Mouse (Mus musculus): ENCODE data around the gene Ptprj.
A peak's percentile ranks its signal among the peaks of the same experiment; 100 is the strongest.

The Ptprj gene

DNA sequence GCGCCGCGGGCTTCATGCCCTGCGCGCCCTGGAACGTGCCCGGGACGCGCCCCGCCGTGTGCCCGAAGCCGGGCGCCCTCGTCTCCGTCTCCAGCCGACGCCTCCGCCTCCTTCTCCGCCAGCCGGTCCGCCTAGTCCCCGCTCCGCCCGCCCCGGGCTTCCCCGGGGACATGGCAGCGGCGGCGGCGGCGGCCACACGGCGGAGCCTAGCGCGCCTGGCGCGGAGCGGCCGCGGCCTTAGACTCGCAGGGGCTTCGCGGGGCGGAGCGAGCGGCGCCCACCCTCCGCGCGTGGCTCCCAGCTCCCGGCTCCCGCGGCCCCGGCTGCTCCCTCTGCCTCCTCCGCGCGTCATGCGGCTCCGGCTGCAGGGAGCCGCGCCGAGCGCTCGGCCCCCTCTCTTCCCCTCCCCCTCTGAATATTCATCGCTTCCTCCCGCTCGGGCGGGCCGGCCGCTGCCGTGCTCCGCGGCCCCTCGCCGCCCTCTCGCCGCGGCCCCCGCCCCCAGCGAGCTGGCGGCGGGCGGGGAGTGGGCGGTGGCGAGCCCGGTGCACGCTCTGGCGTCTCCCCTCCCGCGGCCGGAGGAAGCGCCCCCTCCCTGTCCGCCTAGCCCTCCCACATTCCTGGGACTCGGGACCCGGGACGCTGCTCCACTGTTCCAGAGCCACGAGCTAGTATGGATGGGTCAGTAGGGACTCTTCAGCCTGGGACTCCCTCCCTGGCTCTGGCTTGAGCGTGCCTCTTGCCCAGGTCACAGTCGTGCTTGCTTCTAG lies at the start of gene Ptprj:
TSS of gene Ptprj (minus strand) at position 412 of the 770 bp plus-strand sequence.
- peak; percentile 73 to 89 for DNase-seq

DNA sequence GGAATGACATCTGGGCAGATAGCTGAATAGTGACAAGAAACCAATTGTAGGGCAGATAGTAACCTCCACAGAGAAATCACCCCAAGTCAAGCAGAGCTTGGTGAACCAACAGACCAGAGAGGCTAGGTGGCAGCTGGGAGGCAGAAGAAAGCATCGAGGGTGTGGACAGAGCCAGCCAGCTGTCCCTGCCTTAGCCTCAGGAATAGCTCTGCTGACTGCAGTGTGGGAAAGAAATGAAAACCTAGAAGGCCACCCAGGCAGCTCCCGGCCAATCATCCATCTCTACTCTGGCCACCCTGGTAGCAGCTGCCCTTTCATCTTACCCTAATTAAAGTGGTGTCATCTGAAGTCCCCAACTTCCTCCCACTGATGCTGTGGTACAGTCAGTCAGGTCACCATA lies 49.1 kb upstream of the Ptprj start:
- no peak for DNase-seq

DNA sequence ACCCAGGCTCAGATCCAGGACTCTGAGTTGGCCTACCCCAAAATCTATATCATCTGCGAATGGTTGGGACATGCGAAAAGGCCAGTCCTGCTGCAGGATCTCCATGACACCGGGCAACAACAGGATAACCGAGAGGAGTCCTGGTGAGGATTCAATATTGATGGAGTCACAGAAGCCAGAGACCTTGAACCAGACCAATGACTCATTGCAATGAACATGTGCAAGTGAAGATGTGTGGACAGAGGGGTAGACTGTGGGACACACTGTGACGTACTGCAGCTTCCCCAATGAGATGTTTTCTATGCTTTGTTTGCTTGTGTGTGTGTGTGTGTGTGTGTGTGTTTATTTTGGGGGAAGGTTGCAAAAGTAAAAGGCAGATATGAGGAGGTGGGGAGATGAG lies 47.8 kb upstream of the Ptprj start:
- no peak for DNase-seq

DNA sequence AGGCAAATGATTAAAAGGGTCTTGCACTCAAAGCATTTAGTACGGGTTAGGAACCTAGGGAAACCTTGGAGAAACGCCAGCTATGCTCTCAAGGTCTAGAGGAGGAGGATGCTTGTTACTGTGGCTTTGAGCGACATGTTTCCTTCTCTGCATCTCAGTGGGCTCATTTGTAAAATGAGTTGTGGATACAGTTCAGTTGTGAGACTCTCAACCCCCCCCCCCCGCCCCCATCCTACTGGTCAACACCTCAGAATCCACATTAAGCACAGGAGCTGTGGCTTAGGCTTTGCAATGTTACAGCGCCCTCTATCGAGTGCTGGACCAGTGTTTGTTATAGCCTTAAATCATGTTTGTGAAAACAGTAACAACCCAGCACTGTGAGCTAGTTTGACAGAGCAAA lies 44.5 kb upstream of the Ptprj start:
- DNase-seq, result peak; percentile 81 to 89

DNA sequence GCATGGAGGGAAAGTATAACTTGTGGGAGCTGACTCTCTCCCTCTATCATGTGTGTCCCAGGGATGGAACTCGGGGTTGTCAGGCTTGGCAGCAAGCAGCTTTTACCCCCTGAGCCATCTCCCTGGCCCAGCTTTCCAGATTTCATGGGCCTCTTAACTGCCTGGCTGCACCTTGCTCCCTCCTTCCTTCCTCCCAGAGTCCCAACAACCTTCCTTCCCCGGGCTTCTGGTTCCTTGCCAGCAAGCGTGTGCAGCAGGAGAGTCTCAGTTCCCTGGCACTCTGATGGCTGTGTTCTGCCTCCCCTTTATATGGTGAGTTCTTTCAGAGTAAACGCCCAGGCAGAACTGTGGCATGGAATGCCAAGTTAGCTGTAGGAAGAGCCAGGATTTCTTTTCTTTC lies 43.9 kb upstream of the Ptprj start:
- DNase-seq, result peak; percentile 83 to 89

DNA sequence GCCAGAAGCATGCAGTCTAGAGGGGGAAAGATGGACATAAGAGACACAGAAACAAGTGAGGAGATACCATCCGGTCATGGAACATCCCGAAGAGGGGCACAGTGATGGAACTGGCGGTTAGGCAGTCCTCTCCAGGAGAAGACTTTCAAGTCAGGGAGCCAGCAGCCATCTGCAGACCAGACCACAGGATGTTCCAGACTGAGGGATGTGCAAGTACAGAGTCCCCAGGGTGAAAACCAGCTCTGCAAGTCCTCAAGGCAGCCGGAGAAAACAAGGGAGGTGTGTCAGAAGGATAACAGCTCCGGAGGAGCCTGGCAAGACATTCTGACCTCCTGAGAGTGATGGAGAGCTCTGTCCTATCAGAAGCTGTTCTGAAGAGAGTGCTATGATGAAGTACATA lies 40.4 kb upstream of the Ptprj start:
- DNase-seq, result no peak

DNA sequence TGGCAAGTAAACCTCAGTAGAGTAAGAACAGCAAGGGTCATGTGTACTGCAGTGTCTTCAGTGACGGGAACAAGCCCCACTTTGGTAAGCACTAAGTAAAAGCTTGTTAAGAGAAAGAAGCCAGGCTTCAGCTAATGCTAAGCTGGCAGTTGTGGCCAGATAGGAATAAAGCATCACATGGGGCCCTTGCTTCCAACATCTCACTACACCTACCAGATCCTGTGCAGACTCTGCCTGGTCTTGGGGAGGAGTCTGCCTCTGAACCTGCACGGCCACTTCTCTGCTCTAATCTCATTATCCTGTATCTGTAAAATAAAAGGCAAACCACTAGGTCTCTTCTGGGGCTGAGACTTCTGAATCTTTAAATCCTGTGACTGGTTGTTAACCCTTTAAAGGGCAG lies 39.2 kb upstream of the Ptprj start:
- no peak for DNase-seq

DNA sequence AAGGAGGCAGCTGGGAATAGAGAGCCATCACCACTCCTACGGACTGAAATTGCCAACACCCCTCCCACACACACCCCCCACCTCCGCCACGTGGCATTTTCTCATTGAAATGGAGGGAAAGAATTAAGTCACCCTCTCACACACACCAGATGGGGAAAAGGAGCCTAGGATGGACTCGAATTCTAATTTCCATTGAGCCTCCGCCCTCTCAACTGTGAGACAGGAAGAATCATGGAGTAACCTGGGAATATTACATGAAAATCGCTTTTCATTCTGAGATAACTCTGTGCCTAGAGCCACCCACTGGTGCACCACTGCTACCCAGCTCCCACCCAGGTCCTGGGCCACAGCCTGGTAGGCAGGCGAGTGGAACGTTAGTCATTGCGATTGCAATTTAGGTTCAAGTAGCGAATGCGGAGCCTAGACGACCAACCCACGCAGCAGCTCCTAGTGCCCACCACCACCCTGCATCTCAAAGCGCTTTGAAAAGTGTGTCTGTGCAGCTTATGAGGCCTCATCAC lies 34.3 kb upstream of the Ptprj start:
- no peak for DNase-seq

DNA sequence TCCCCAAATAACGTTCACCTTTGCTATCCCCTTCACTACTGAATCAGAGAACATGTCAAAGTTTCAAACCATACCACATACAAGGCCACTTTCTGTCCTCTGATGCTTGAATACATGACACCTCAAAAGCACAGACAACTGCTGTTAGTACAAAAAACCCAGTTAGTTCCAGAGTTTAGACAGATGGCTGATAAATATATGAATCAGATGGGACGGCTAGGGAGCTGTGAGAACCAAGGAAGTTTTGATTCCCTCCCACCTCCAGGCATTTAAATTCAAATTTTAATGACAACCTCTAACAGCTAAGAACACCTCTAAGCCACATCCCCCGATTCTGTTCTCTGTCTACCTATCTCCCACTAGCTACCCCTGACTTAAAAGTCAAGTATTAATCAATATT lies 33.1 kb upstream of the Ptprj start:
- DNase-seq, result no peak

DNA sequence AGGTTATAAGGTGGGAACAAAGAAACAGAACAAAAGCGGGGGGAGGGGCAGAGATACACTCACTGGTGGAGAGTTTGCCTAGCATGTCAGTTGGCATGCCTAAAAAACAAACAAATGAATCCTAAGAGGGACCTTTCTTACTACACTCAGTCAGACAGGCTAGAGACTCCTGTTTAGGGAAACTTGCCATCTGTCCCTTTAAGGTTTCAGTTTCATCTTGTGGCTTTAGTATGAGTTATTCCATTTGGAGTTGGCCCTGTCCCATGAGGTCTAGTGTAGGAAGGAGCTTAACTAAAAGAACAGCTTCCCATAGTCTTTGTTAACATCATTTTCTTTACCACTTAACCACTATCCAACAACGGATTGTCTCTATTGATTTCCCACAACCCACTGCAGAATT lies 32.6 kb upstream of the Ptprj start:
- DNase-seq, result no peak

DNA sequence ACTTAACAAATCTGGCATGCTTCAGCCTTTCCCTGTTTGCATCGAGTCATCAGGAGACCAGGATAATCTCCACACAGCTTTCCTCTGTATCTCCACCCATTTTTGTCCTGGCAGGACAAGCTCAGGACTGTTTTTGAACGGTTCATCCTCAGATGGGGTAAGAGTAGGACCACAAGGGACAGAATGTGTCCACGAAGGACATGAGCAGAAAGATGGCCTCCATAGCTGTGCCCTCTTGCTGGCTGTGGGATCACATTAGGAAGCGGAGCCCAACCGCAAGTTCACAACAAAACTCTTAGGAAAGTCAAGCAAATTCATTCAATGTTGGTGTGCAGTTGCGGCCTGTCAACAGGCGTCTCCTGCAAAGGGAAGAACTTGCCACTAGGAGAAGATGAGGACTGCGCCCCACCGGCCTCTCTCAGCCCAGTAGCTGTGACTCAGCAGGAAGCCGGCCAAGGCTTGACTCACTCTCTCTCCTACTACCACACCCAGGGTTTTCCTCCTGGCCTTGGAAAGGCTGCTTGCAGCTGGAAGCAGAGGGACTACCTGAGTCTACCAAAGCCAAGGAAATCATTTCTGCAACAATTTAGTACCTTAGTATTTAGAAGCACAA lies 31.6 kb upstream of the Ptprj start:
- DNase-seq, result peak in 1 of 2 experiments; percentile 6

DNA sequence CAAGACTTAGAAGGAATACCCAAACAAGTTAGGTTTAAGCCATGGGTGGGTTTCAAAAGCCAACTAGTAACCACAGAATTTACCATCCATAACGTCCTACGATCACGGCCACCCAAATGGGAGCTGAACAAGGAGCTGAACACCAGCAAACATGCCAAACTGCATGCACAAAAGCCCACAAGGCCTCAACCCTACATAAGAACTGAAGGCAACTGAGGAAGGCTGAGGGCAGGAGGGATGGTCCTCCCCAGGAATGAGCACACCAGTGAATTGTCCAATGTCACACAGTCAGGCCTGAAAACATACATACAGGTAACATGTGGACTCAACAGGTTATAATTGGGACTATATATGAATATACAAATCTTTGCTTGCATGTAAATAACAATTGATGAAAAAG lies 20.6 kb upstream of the Ptprj start:
- DNase-seq, result no peak

DNA sequence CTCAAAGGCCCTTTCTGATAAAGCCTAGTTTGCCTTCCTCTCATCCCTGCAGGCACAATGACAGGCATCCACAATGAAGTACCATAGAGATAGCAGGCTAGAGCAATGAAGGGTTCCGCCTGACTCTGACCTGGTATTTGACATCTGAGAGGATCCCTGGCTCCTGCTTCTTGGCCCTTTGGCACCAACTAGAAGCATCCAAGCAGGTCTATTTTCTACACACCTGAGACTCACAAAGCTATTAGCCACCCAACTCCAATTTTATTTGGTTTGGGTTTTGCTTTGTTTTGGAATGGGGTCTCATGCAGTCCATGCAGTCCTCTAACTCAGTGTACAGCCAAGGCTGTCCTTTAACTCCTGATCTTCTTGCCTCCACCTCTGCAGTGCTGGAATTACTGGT lies 7.7 kb upstream of the Ptprj start:
- no peak for DNase-seq

DNA sequence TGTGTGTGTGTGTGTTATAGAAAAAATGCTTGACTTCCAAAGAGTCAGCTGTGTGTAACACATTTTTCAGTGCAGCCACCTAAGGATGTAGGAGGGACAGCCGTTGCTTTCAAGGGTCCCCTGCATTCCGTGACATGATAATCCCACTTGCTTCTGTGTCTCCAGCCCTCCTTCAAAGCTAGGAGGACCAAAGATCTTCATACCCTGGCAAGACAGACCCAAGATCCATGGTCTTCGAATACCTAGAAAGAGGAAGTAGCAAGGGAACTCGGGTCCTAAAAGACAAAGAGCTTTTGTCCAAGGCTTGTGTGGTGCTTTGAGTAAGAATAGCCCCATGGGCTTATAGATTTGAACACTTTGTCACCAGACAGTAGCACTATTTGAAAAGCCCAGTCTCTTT lies 4.1 kb upstream of the Ptprj start:
- DNase-seq, result no peak

DNA sequence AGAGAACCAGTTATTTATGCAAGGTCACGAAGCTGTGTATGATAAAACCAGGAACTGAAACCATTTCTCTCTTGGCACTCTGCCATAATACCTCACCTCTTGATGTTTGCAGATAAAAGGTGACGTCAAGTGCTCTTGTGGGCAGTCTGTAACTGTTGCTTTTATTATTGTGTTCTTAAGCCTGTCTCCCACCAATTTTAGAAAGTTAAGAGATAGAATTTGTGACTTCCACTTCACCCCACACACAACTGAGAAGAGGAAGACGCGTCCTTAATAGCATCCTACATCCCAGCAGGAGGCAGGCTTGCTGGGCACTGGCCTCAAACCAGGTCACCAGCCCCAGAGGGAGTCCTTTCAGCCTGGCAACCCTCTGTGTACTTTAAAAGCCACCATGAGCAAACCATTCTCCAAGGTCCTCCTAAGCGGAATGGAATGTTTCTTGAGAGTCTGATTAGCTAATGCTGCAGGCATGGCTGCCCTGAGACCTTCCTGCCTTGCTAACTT lies 3.2 kb upstream of the Ptprj start:
- peak in 1 of 2 experiments; percentile 59 for DNase-seq

DNA sequence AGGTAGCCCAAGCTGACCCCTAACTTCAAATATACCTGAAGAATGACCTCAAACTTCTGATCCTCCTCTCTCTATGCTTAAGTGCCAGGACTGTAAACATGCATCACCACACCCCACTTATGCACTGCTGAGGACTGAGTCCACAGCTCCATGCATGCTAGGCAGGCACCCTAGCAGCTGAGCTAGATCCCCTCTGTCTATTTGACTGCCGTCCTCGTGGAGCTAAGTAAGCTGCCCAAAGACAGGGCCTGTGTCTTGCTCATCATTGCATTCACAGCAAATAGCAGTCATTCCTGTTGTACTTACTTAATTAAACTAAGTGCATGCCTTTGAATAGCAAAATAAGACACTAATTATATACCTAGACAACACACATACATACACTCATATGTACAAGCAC lies 2.4 kb upstream of the Ptprj start:
- DNase-seq, result no peak

DNA sequence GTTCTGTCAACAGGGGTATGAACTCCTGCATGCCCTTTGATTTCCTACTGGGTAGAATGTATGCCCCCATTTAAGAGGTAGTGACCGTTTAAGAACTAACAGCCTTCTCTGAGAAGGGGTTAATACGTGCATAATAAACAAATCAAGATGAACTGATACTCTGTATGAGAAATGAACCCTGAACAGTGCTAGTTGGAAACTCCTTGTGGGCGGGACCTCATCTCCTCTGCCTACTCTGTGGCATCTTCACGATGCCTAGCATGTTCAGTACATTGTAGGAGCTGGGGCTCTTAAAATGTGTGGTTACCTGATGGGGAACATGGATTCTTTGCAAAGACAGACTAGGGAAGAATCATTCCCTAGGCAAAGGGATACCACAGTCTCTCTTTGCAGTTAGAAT lies 1.9 kb upstream of the Ptprj start:
- DNase-seq, result no peak

DNA sequence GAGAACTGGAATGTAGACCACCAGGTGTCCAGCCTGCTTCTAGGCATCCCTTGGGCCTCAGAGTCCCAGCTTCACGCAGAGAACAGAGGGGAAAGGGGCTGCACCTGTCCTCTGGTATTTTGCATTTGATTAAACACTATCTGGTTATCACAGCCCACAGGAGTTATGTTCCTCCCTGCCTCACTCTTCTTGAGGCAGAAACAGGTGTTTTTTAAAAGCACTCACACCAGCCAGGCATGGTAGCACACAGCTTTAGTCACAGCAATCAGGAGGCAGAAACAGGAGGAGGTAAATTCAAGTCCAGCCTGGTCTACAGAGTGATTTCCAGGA lies 1.3 kb upstream of the Ptprj start:
- no peak for DNase-seq

DNA sequence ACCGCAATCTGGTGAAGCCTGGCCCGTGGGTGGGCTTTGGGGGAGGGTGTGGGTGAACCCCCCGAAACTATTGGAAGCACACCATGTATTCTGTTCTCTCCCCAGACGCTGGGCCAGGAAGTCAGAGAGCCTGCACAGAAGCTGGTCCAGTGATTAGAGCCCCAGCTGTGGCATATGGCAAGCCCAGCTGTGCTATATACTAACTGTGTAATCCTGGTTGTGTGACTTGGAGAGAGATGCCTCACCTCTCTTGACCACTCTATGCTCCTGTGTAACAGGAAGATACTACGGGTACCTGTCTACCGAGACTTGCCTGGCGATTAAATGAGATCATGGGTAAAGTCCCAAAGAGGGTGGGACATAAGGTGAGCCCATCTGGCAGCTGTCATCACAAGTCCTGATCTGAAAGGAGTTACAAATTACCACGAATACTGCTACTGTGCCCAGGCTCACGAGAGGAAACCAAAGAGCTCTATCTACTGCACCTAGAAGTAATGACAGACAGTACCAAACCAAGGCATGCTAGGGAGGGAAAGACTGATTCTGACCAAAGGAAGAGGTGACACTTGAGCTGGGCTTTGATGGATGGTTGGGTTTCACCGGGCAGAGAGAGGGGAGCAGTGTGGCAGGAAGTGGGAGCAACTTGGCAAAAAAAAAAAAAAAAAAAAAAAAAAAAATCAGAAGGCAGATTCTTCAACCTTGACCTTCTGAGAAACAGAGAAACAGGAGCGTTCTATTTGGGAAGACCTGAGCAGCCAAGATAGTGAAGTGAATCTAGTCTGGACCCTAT lies 754 bp upstream of the Ptprj start:
- DNase-seq, result no peak

DNA sequence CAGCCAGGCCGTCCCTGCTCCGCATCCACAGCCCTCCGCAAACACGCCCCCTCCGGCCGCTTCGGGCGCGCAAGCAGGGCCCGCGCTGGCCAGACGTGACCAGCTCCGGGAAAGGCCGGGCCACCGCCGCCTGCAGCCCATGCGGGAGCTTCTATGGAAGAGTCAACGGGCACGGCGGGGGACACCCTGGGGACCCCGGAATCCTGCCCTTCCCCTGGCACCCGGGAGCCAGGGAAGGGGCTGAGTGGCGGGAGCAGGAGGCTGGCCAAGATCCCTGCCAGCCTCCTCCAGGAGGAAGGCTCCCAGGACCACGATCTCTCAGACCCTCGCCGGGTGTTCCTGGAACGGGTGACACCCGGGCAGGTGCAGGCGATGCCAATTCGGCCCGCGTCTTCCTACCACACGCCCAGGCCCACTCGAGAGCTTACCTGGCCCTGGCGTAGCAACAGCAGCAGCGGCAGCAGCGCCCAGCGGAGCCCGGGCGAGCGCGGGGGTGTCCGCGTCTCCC lies 665 bp downstream of the Ptprj start:
- peak; percentile 69 to 88 for DNase-seq

DNA sequence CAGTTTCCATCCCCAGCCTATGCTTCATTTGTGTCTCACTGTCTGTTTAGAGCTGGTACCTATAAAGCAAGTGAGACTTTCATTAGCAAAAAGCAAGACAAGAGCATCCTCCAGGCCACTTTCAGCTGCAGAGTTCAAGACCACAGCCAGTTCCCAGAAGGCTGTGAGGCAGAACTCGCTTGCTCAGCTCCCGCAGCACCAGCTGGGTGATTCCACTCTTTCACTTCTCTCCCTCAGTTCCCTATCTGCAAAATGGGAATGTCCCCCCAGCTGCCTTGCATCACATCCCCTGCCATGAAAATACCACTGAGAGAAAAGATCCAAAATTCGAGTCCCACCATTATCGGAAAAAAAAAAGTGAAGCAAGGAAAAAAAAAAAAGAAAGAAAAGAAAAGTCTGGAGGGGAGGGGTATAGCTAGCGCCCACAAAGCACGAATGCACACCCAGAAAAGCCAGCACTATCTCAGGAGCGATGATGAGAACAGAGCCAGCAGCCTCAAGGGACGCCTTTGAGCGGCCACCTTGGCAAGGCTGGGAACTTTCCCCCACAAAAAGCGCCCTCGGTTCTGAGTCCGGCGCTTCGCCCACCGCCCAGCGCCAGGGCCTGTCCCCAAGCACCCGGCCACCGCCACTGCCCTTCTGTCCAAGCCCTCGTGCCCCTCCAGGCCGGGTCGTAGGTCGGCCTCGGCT lies 1.3 kb downstream of the Ptprj start:
- no peak for DNase-seq

DNA sequence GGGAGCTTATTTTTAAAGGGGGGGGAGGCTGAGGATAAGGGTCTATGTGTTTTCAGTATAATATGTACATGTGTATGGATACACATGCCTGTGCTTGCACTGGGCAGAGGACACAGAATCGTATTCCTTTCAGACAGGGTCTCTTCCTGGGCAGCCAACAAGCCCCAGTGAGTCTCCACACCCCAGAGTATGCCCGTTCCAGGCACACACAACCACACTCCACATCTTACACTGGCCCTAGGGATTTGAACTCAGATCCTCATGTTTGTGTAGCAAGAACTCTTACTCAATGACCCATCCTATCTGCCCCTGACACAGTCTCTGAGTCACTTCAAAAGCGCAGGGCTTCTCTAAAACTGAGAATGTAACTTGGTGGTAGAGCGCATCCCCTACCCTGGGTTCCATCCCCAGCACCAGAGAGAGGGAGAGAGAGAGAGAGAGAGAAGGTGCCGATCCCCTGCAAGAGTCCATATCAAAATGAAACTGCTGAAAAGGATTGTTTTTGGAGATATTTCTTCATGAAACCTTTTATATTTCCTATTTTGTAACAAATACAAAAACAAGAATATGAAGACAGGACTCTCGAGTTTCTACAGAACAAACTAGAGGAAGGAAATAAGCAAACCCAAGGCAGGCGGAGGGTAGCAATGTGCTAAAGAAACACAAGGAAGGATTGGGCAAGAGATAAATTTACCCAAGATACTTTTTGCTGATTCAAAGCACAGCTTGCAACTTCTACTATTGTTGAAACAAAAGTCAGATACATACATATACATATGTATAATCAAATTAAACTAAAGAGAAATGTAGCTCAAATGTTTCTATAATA lies 2.8 kb downstream of the Ptprj start:
- DNase-seq, result no peak

All from kidney, postnatal 25 days (tissue).